Mouse (Mus musculus) heart, adult 18-20 months (tissue): ENCODE measurements around the gene Ythdc1. TPM values are rescaled to one million over a fixed set of nuclear protein-coding genes. Genes with fewer than 3 reads are reported as not detected.
"Not testable (repeated sequence)": the region's sequence is repeated elsewhere in the genome, so short reads cannot be mapped to it uniquely, and the experiment has no call there.

Experiments used
- DNase-seq, 2 experiments: peaks; one replicate each; pipeline ENCODE4 v3.0.0; 2021 to 2022; ENCODE audit warnings: mixed read lengths in 1 of 2
- long read RNA-seq, 2 experiments: library from polyadenylated mRNA; stranded (forward); transcript quantifications; one replicate each; pipeline ENCODE4 v2.0.0; 2021
- total RNA-seq, 2 experiments: library from RNA; stranded (reverse); gene quantifications; 2 replicates each; pipeline ENCODE4 v1.2.3; 2021

The Ythdc1 gene
- total RNA-seq = 10 to 100 TPM; 29.8 to 30.7 TPM
- long read RNA-seq, experiment 1, partial matches to known transcripts = 4 of 16 reads
- long read RNA-seq, experiment 1, other reads (novel, unspliced or antisense) = 6 of 16 reads
- long read RNA-seq, experiment 2, partial matches to known transcripts = 1 of 9 reads
- long read RNA-seq, experiment 2, other reads (novel, unspliced or antisense) = 5 of 9 reads

DNA sequence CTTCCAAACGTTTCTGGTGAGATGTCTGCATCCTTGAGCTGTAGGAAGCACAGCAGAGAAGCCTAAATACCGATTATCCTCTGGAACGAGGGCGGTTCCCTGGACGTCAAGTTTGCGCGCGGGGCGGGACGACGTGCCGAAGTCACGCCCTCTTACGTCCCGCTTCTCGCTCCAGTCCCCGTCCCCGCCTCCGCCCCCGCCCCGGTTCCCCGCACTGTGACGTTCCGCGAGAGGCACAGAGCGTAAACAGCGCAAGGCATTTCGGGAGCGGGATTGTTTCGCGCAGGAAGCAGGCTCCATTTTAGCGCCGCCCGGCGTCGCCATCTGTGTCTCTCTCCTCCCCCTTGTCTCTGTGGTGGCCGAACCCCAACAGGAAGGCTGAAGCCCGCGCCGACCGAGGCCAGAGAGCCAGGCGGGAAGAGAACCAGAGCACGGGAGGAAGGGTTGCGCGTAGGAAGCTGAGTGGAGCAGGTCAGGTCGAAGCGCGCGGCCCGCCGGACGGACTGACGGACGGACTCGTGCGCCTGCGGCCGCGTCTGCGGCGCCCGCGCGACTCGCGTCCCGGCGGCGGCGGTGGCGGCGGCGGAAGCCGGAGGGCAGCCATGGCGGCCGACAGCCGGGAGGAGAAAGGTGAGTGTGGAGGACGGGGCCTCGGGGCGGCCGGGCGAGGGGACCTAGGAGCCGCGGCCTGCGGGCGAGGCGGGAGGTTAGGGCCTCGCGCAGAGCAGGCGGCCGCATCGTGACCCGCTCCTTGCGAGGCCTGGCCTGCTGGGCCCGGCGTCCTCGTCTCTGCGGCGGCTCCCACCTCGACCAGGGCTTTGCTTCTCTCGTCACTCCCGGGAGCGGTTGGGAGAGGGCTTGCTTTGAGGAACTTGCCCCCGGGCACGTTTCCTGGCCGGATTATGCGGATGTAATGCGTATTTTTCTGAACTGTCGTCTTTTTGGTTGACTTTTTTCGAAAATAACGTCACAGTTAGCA is at the start of gene Ythdc1:
Gene Ythdc1, plus strand, starts transcription at position 260 of the 979 bp plus-strand sequence.
- peak; percentile 95 to 97 for DNase-seq

DNA sequence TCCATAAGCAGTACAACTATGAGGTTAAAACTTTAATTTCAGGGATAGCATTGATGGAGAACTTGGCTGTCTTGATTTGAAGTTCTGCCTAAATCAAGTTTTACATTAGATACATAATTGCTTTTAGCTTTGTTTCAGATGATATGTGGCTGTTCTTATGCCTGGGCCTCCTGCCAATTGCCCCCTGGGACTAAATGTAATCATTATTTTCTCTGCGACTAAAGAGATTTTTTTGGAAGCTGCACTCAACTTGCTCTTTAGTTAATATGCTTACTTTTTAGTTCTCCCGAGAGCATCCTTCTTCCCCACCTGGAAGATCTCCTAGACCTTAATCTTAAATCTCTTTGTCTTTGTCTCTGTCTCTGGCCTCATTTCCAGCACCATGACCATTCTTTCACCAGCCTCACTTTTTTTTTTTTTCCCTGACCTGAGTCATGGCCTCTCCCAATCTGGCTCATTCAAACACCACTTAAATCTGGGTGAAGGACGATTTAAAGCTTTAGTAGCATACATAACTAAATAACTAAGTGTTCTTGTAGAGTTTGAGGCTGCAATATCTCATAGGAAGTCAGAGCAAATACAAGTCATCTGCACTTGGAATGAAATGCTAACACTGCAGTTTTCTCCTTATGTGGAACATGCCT is 34.9 kb upstream of the Ythdc1 start:
- DNase-seq = no peak

DNA sequence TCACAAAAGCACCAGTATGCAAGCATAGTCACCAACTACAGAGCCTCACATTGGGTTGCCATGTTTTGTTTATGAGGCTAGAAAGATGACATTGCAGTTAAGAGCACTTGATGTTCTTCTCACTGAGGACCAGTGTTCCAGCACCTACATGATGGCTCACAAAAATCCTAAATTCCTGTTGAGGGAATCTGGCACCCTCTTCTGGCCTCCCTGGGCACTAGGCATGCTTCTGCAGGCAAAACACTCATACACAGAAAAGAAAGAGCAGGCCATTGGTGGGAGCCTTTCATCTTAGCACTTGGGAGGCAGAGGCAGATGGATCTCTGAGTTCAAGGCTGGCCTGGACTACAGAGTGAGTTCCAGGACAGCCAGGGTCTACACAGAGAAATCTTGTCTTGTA is 33.0 kb upstream of the Ythdc1 start:
- DNase-seq = no peak

GRCm38 (mm10) chr5:86776941-86777340 is 27.1 kb upstream of the Ythdc1 start:
- no peak for DNase-seq

DNA sequence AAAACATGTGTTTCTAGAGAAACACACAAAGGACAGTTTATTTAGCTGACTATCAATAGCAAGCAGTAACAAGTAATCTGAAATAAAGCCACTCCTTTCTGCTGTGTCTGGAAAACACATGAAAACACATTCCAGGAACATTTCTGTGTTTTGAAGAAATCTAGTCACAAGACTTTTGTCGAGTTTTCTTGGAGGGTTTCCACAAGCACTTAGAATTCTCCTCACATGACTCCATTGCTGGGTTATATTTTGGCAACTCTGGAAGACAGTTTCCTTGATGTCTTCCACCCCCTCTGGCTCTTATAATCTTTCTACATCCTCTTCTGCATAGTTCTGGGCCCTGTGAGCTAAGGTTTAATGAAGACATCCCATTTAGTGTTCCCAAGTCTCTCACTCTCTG is 25.6 kb upstream of the Ythdc1 start:
- no peak for DNase-seq

DNA sequence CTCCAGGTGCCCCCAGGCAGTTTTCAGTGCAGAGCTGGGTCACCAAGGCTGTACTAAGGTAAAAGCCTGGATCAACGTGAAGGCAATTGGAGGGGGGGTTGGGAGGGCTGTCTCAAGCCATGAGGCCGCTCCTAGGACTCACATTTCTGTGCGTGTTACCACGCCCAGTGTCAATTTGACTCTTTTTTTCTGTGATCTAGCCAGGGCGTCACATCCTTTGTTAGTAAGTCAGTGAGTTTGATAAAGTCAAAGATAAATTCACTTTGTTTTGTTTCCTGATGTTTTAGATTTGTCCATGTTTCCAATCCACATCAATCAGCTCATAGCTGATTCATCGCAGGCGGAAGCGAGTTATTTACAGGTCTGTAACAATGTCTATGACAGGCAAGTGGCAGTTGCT is 21.0 kb upstream of the Ythdc1 start:
- DNase-seq = no peak

GRCm38 (mm10) chr5:86784205-86784604 is 19.8 kb upstream of the Ythdc1 start:
- no peak for DNase-seq

DNA sequence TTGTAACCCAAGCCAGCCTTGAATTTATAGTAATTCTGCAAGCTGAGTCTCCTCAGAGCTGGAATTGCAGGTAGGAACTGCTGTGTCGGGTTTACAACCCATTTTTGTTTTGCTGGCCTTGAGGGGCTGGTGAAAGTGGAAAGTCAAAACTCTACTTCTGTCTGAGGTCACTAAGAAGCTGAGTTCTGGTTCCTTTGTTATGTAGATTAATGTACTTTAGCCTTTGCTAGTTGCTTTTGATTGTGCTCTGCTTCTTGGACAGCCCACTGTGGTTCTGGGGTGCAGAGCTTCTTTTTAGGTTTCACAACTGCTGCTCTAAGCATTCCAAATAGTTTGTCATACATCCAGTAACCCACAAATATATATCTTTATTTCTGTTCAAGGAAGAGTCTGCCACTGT is 17.2 kb upstream of the Ythdc1 start:
- no peak for DNase-seq

GRCm38 (mm10) chr5:86789954-86790353 is 14.1 kb upstream of the Ythdc1 start:
- no peak for DNase-seq

- DNase-seq = no peak
Observed at GRCm38 (mm10) chr5:86792249-86792648, 11.8 kb upstream of the Ythdc1 start.

- DNase-seq = no peak
Observed at GRCm38 (mm10) chr5:86792807-86793206, 11.2 kb upstream of the Ythdc1 start.

DNA sequence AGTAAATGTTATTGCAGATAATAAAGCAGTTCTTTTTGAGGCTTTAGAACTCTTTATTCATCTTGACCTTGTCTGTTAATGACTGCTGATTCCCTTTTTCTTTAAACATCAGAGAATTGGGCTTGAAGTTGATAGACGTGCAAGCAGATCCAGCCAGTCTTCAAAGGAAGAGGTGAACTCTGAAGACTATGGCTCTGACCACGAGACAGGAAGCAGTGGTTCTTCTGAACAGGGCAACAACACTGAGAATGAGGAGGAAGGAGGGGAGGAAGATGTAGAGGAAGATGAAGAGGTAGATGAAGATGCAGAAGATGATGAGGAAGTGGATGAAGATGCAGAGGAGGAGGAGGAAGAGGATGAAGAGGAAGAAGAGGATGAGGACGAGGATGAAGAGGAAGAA is 12.8 kb downstream of the Ythdc1 start:
- DNase-seq = no peak

DNA sequence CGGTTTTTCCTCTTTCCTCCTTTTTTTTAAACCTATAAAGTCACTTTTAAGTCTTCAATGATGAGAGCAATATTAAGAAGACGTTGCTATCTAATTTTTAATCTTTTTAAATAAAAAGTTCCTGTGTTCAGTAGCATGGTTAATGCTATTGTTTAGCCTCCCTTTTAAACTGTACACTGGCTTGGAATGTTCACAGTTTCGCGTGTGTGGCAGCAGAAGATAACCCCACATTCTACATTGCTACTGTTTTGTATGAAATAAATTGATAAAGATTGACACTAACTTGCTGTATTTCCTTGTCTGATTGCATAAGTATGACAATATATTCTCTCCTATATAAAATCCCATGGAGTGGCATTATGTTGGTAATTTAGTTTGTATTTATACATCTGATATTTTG is 32.4 kb downstream of the Ythdc1 start:
- not testable (repeated sequence) for DNase-seq

- DNase-seq = no peak
Observed at GRCm38 (mm10) chr5:86838110-86838509, 34.1 kb downstream of the Ythdc1 start.

- DNase-seq = no peak
Observed at GRCm38 (mm10) chr5:86839472-86839871, 35.5 kb downstream of the Ythdc1 start.

- no peak for DNase-seq
Observed at GRCm38 (mm10) chr5:86840207-86840606, 36.2 kb downstream of the Ythdc1 start.

DNA sequence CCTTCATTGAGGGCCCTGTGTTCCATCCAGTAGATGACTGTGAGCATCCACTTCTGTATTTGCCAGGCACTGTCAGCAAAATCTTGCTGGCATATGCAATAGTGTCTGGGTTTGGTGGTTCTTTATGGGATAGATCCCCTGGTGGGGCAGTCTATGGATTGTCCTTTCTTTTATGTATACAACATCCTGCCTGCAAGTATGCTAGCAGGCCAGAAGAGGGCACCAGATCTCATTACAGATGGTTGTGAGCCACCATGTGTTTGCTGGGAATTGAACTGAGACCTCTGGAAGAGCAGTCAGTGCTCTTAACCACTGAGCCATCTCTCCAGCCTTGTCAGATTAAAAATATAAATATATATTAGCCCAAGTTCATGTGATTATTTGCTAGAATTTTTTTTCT is 37.2 kb downstream of the Ythdc1 start:
- not testable (repeated sequence) for DNase-seq

DNA sequence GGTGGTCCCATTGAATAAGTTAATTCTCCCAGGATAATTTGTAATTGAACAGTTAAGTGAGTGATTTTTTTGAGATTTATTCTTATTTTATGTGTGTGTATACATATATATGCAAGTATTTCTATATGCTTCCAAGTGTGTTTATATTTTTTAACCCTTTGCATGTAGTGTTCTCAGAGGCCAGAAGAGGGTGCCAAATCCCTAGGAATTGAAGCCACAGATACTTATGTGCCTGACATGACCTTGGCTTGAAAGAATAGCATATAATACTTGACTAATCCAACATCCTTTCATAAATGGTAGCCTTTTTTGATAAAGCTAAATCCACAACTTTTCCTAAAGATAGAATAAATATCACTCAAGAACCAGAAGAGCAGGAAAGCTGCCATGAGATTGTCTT is 46.1 kb downstream of the Ythdc1 start:
- DNase-seq = no peak

- DNase-seq = no peak
Observed at GRCm38 (mm10) chr5:86851658-86852057, 47.6 kb downstream of the Ythdc1 start.

GRCm38 (mm10) chr5:86856505-86856904 is 52.5 kb downstream of the Ythdc1 start:
- DNase-seq = not testable (repeated sequence)

GRCm38 (mm10) chr5:86857682-86858081 is 53.7 kb downstream of the Ythdc1 start:
- DNase-seq = no peak

DNA sequence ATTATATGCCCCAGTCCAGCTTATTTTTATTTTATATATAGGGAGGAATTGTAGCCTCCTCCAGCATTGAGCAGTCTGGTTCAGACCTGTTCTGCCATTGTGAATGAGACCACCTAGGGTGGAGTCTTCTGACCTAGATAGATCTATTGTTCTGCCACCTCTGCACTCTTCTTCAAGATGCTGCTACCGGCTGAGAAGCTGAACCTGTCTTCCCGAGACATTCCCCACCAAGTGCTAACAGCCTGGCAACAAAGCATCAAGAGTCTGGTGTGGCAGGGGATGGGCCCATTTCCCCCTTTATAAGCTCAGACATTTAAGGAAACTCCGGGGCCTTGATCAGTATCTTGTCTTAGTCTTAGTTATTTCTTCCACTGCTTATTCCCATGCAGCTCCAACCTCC is 54.3 kb downstream of the Ythdc1 start:
- no peak for DNase-seq

DNA sequence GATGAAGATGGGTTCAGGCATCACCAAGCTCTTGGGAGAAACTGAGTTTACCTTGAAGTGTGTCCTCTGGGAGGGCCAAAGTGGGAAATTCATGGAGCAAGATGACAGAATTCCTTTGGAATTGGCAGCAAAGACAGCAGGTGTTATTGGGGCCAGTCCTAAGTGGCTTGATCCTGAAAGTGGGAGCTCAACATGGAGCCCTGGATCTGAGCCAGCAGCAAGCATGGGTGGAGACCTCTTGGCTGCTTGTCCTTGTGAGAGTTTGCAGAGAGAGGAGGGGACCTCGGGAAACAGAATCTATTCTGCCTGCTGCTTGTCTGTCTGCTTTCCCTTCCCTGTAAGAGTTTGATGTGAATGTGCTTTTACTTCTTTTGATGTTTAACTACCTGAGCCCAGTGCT is 67.9 kb downstream of the Ythdc1 start:
- no peak for DNase-seq
